Mouse (Mus musculus): Measurements from ENCODE around the gene Camta1. TPM values are rescaled to one million over a fixed set of nuclear protein-coding genes. Genes with fewer than 3 reads are reported as not detected.

The Camta1 gene
- polyA plus RNA-seq, 2 experiments, result 7.3 to 32.8 TPM

GRCm38 (mm10) chr4:151533451-151533850, 328.2 kb downstream of the Camta1 start:
- no peak for DNase-seq (ENCODE audit: low read depth in 3 of 3, low spot score in 3 of 3)
- Histone ChIP-seq H3K4me3 (ENCODE audit: insufficient read depth in 1 of 2, low read depth in 2 of 2, low read length in 2 of 2) (no peak overlapping the region), H3K27ac (no peak overlapping the region), H3K4me2 (ENCODE audit: low read depth) (no peak overlapping the region), H3K27me3 (ENCODE audit: control insufficient read depth, insufficient read depth, low read length) (no peaks in the 10 kb centered on the region), H3K9me3 (ENCODE audit: control insufficient read depth, low read length) (no peaks in the 10 kb centered on the region), H3K4me1 (replicated peaks; ENCODE audit: control insufficient read depth in 2 of 2, insufficient read depth in 2 of 2, low read length in 1 of 2) (no peaks in the 10 kb centered on the region), H3K36me3 (replicated peaks; ENCODE audit: control insufficient read depth, insufficient read depth, low read depth) (no peaks in the 10 kb centered on the region), H3K9ac (replicated peaks) (no peak overlapping the region)
- WGBS (ENCODE audit: insufficient replicate concordance), result 58% methylated on average over 10 of the region's 10 CpGs
- no peak for ATAC-seq (ENCODE audit: insufficient read depth)
- TF ChIP-seq CTCF (IDR thresholded peaks at IDR 0.05; ENCODE audit: low read depth), result no peak
- no peak for TF ChIP-seq EP300 (IDR thresholded peaks at IDR 0.05; ENCODE audit: low read depth)

GRCm38 (mm10) chr4:151528436-151528835, 333.2 kb downstream of the Camta1 start:
- no peak overlapping the region for H3K9ac ChIP-seq (replicated peaks)
- H3K9me3 ChIP-seq (ENCODE audit: control insufficient read depth, low read length), result no peaks in the 10 kb centered on the region
- H3K27me3 ChIP-seq (ENCODE audit: control insufficient read depth, insufficient read depth, low read length), result no peaks in the 10 kb centered on the region
- ATAC-seq (ENCODE audit: insufficient read depth), result no peak
- H3K27ac ChIP-seq, result no peak overlapping the region
- H3K4me1 ChIP-seq (replicated peaks; ENCODE audit: control insufficient read depth in 2 of 2, insufficient read depth in 2 of 2, low read length in 1 of 2), result no peaks in the 10 kb centered on the region
- no peak for TF ChIP-seq EP300 (IDR thresholded peaks at IDR 0.05; ENCODE audit: low read depth)
- TF ChIP-seq CTCF (IDR thresholded peaks at IDR 0.05; ENCODE audit: low read depth), result no peak
- no peak for DNase-seq (ENCODE audit: low read depth in 3 of 3, low spot score in 3 of 3)
- 63% methylated on average over 4 of the region's 4 CpGs for WGBS (ENCODE audit: insufficient replicate concordance)
- no peaks in the 10 kb centered on the region for H3K36me3 ChIP-seq (replicated peaks; ENCODE audit: control insufficient read depth, insufficient read depth, low read depth)
- no peak overlapping the region for H3K4me3 ChIP-seq (ENCODE audit: insufficient read depth in 1 of 2, low read depth in 2 of 2, low read length in 2 of 2)
- H3K4me2 ChIP-seq (ENCODE audit: low read depth), result no peak overlapping the region

DNA sequence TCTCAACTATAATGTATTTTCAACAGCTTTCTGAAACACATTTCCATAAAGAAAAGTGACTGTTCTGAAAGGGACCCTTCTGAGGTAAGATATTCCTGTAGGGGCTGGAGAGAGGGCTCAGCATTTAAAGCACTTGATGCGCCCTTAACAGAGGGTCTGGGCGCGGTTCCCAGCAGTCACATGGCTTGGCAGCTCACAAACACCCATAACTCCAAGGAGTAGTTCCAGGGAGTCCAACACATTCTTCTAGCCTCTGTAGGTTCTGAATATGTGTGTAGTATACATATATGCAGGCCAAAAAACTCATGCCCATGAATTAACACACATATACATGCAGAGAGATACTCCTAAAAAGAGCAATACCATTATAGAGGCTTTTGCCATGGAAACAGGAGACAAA, 333.9 kb downstream of the Camta1 start:
- Histone ChIP-seq H3K27me3 (ENCODE audit: control insufficient read depth, insufficient read depth, low read length) (no peaks in the 10 kb centered on the region), H3K4me2 (ENCODE audit: low read depth) (no peak overlapping the region), H3K36me3 (replicated peaks; ENCODE audit: control insufficient read depth, insufficient read depth, low read depth) (no peaks in the 10 kb centered on the region), H3K9ac (replicated peaks) (no peak overlapping the region), H3K27ac (no peak overlapping the region), H3K4me3 (ENCODE audit: insufficient read depth in 1 of 2, low read depth in 2 of 2, low read length in 2 of 2) (no peak overlapping the region), H3K4me1 (replicated peaks; ENCODE audit: control insufficient read depth in 2 of 2, insufficient read depth in 2 of 2, low read length in 1 of 2) (no peaks in the 10 kb centered on the region), H3K9me3 (ENCODE audit: control insufficient read depth, low read length) (no peaks in the 10 kb centered on the region)
- no peak for TF ChIP-seq EP300 (IDR thresholded peaks at IDR 0.05; ENCODE audit: low read depth)
- no peak for TF ChIP-seq CTCF (IDR thresholded peaks at IDR 0.05; ENCODE audit: low read depth)
- WGBS (ENCODE audit: insufficient replicate concordance), result 81% methylated on average over 3 of the region's 3 CpGs
- DNase-seq (ENCODE audit: low read depth in 3 of 3, low spot score in 3 of 3) (no peak), ATAC-seq (ENCODE audit: insufficient read depth) (no peak)

GRCm38 (mm10) chr4:151520103-151520502, 341.6 kb downstream of the Camta1 start:
- 11% methylated on average over 8 of the region's 8 CpGs for WGBS (ENCODE audit: insufficient replicate concordance)
- no peaks in the 10 kb centered on the region for H3K36me3 ChIP-seq (replicated peaks; ENCODE audit: control insufficient read depth, insufficient read depth, low read depth)
- DNase-seq (ENCODE audit: low read depth in 3 of 3, low spot score in 3 of 3), result no peak

DNA sequence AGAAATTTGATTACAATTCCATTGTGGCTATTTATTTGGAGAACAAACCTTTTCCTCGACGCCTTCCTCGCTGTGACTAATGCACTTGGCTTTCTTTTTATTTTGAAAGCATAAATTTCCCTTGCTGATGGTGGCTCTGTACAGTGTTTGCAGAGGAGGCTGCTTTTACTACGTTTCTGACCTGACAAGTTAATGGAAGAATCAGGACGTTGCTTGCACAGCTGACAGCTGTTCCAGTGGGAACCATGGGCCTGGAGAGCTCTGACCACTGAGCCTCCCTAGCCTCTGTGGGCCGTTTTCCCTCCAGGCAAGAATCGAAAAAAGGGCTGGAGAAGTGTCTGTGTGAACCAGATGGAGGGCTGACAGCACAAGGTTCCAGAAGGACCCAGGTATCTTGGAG, 342.7 kb downstream of the Camta1 start:
- Histone ChIP-seq H3K4me2 (ENCODE audit: low read depth) (no peak overlapping the region), H3K36me3 (replicated peaks; ENCODE audit: control insufficient read depth, insufficient read depth, low read depth) (no peaks in the 10 kb centered on the region), H3K9me3 (ENCODE audit: control insufficient read depth, low read length) (no peaks in the 10 kb centered on the region), H3K4me3 (ENCODE audit: insufficient read depth in 1 of 2, low read depth in 2 of 2, low read length in 2 of 2) (no peak overlapping the region), H3K9ac (replicated peaks) (no peak overlapping the region), H3K27me3 (ENCODE audit: control insufficient read depth, insufficient read depth, low read length) (no peaks in the 10 kb centered on the region), H3K27ac (no peak overlapping the region), H3K4me1 (replicated peaks; ENCODE audit: control insufficient read depth in 2 of 2, insufficient read depth in 2 of 2, low read length in 1 of 2) (no peaks in the 10 kb centered on the region)
- WGBS (ENCODE audit: insufficient replicate concordance), result 64% methylated on average over 7 of the region's 7 CpGs
- TF ChIP-seq EP300 (IDR thresholded peaks at IDR 0.05; ENCODE audit: low read depth) (no peak), CTCF (IDR thresholded peaks at IDR 0.05; ENCODE audit: low read depth) (no peak)
- DNase-seq (ENCODE audit: low read depth in 3 of 3, low spot score in 3 of 3) (no peak), ATAC-seq (ENCODE audit: insufficient read depth) (no peak)

More at GRCm38 (mm10) chr4:151520103-151520502, 341.6 kb downstream of the Camta1 start:
- no peak overlapping the region for H3K27ac ChIP-seq
- TF ChIP-seq EP300 (IDR thresholded peaks at IDR 0.05; ENCODE audit: low read depth) (no peak), CTCF (IDR thresholded peaks at IDR 0.05; ENCODE audit: low read depth) (no peak)
- H3K4me2 ChIP-seq (ENCODE audit: low read depth), result no peak overlapping the region
- no peaks in the 10 kb centered on the region for H3K9me3 ChIP-seq (ENCODE audit: control insufficient read depth, low read length)
- H3K9ac ChIP-seq (replicated peaks), result no peak overlapping the region
- no peak overlapping the region for H3K4me3 ChIP-seq (ENCODE audit: insufficient read depth in 1 of 2, low read depth in 2 of 2, low read length in 2 of 2)
- no peaks in the 10 kb centered on the region for H3K27me3 ChIP-seq (ENCODE audit: control insufficient read depth, insufficient read depth, low read length)
- H3K4me1 ChIP-seq (replicated peaks; ENCODE audit: control insufficient read depth in 2 of 2, insufficient read depth in 2 of 2, low read length in 1 of 2), result no peaks in the 10 kb centered on the region
- 0 out of 2 replicates have a peak, but pooled peaks have one; percentile 21 for ATAC-seq (ENCODE audit: insufficient read depth)
